Mouse (Mus musculus) E14TG2a.4 (cell line): Measurements from ENCODE around the gene Mien1.

ENCODE experiments used
- CTCF ChIP-seq: conservative IDR thresholded peaks from 2 replicates; pipeline ENCODE4 v1.5.1; 2014; ENCODE audit warnings: low read length
- NANOG ChIP-seq: IDR thresholded peaks from 2 replicates; pipeline ENCODE4 v1.6.1; 2014; ENCODE audit warnings: borderline replicate concordance, low read length, mixed read lengths
- POU5F1 ChIP-seq: IDR thresholded peaks from 2 replicates; pipeline ENCODE4 v1.6.1; 2014; ENCODE audit warnings: low read length, borderline replicate concordance

DNA sequence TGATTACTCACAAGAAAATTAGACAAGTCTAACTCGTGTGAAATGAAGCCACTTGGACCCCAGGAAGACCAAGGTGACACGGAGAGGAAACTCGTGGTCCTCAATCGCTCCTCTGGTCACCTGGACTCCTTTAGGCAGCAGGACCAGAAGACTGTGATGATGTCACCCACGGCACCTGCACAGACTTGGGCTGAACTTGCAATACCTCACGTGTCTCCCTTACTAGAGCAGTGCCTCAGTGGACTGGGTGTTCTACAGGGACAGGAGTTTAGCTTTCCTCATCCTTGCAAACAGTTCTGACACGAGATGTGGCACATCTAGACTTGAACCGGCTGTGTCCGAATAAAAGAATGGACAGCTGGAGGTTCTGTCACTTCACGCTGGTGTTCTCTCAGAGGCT lies 43.3 kb upstream of the Mien1 start:
- TF ChIP-seq CTCF (no peak), NANOG (no peak), POU5F1 (no peak)
